Mouse (Mus musculus) stomach, embryonic 16.5 days (tissue): Measurements from ENCODE around the gene Mex3a. TPM values are rescaled to one million over a fixed set of nuclear protein-coding genes. Genes with fewer than 3 reads are reported as not detected.
"Not testable (repeated sequence)": the region's sequence is repeated elsewhere in the genome, so short reads cannot be mapped to it uniquely, and the experiment has no call there.

Experiments
- ATAC-seq: fragments of 200-750 bp; cut with Nextera tagmentation; 2 replicates; pipeline ENCODE4 v1.8.0; 2017; ENCODE audit warnings: moderate number of reproducible peaks, moderate TSS enrichment; ENCODE audit not compliant: insufficient read depth, low FRiP score
- H3K27ac ChIP-seq: fragments of 300-500 bp; sonication (generic); 2 replicates; pipeline ENCODE4 v1.5.1; 2014; ENCODE audit warnings: low read length
- H3K27me3 ChIP-seq: fragments of 300-500 bp; sonication (generic); 2 replicates; pipeline ENCODE4 v1.6.1; 2014; ENCODE audit warnings: low read length, control low read depth, mixed read lengths; ENCODE audit not compliant: control insufficient read depth, insufficient read depth
- H3K36me3 ChIP-seq: fragments of 300-500 bp; sonication (generic); 2 replicates; pipeline ENCODE4 v1.6.1; 2014; ENCODE audit warnings: low read length; ENCODE audit not compliant: control insufficient read depth, insufficient read depth
- H3K4me1 ChIP-seq: fragments of 300-500 bp; sonication (generic); 2 replicates; pipeline ENCODE4 v1.6.1; 2014; ENCODE audit warnings: low read length, control low read depth, mixed read lengths; ENCODE audit not compliant: control insufficient read depth, insufficient read depth
- H3K4me2 ChIP-seq: fragments of 300-500 bp; sonication (generic); 2 replicates; pipeline ENCODE4 v1.6.1; 2014; ENCODE audit warnings: low read depth, low read length, mixed read lengths
- H3K4me3 ChIP-seq: fragments of 300-500 bp; sonication (generic); replicated peaks from 2 replicates; pipeline ENCODE4 v1.5.1; 2014; ENCODE audit warnings: mild to moderate bottlenecking, low read length
- H3K9ac ChIP-seq: fragments of 300-500 bp; sonication (generic); 2 replicates; pipeline ENCODE4 v1.6.1; 2014; ENCODE audit warnings: low read length
- H3K9me3 ChIP-seq: fragments of 300-500 bp; sonication (generic); replicated peaks from 2 replicates; pipeline ENCODE4 v1.6.1; 2016; ENCODE audit warnings: low read length, control low read depth; ENCODE audit not compliant: control insufficient read depth
- WGBS: fragments of 180-500 bp; shearing (Covaris S2); extraction: QIAGEN DNeasy Blood & Tissue Kit; methylation state at CpG from one replicate; pipeline ENCODE4 v1.1.7; 2014; 5-methylcytosine and 5-hydroxymethylcytosine counted together
- polyA plus RNA-seq: library from polyadenylated mRNA; unstranded; fragments of >200 nt; fragmentation: Nextera tagmentation; extraction: Ambion mirVana; gene quantifications from 2 replicates; pipeline ENCODE4 v1.2.1, GENCODE M21; 2015

The Mex3a gene
- polyA plus RNA-seq, 1 experiment from 2014 or later: 11.4 TPM

DNA sequence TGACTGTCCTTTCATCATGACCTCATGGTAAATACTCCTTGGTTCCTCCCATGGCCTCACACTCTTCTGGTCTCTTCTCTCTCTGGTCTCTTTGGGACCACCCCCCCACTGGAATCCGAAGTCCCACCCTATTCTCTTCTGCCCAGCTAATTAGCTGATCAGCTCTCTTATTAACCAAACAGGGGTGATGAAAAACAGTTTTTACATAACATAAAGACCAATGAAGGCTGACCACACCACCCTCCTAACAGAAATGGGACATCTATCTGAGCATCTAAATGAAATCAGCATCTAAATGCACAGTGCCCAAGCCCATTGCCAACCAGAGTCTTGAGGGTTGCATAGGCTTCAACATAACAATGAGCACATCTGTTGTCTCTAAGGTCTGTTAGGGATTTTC lies 39.7 kb downstream of the Mex3a start:
- no peak for ATAC-seq
- no peaks in the 10 kb centered on the region for H3K9me3 ChIP-seq
- no peak overlapping the region for H3K9ac ChIP-seq
- 89% methylated on average over 1 of the region's 1 CpGs for WGBS
- peaks cover 21% of the 10 kb centered on the region for H3K36me3 ChIP-seq
- no peak overlapping the region for H3K4me3 ChIP-seq
- H3K4me1 ChIP-seq: no peaks in the 10 kb centered on the region
- H3K27ac ChIP-seq: no peak overlapping the region
- no peaks in the 10 kb centered on the region for H3K27me3 ChIP-seq
- H3K4me2 ChIP-seq: no peak overlapping the region

DNA sequence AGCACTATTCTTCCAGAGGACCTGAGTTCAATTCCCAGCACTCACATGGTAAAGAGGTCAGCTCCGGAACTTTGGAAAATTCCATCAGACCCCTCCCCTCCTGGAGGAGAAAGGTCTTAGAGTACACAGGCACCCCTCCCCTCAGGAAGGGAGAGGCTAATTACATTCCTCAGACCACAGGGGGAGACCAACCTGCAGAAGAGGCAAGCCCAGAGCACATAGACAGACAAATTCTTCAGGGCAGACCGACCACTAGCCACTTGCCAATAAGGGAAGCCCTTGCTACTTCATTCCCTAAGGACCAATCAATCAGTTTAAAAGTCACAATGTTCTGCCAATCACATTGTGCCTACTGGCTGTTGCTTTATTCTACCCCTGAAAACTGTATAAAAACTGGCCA lies 40.6 kb downstream of the Mex3a start:
- Histone ChIP-seq H3K4me1 (no peaks in the 10 kb centered on the region), H3K36me3 (peaks cover 14% of the 10 kb centered on the region), H3K27ac (no peak overlapping the region), H3K27me3 (no peaks in the 10 kb centered on the region), H3K4me2 (no peak overlapping the region), H3K4me3 (no peak overlapping the region), H3K9me3 (no peaks in the 10 kb centered on the region), H3K9ac (no peak overlapping the region)
- ATAC-seq: no peak
- WGBS: 62% methylated on average over 2 of the region's 2 CpGs

DNA sequence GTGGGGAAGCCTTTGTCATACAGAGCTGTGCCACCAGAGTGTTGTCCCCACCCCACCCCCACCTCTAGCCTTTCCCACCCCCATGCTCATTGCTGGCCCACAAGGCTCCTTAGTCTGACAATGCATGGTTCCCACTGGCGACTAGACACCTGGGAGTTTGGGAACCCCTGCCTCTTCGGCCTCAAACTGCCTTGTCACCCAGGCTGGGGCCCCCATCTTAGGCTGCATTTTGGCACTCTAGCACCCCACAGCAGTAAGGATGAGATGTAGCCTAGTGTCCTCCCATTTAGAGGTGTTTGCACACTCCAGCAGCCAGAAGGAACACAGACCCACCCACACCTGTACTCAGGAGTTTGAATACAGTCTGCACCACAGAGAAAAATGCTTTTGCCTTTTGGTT lies 41.6 kb downstream of the Mex3a start:
- WGBS: 83% methylated on average over 2 of the region's 2 CpGs
- no peak overlapping the region for H3K9ac ChIP-seq
- no peak for ATAC-seq
- no peak overlapping the region for H3K4me2 ChIP-seq
- H3K4me3 ChIP-seq: no peak overlapping the region
- H3K27me3 ChIP-seq: no peaks in the 10 kb centered on the region
- peaks cover 5% of the 10 kb centered on the region; the same call in 1 of the 2 replicates for H3K36me3 ChIP-seq
- H3K27ac ChIP-seq: no peak overlapping the region
- no peaks in the 10 kb centered on the region for H3K9me3 ChIP-seq
- 0 out of 2 replicates have a peak, but pooled peaks cover under 1% of the 10 kb centered on the region for H3K4me1 ChIP-seq

GRCm38 (mm10) chr3:88575540-88575939 lies 43.3 kb downstream of the Mex3a start, which contains the start of gene Ssr2:
Gene Ssr2 (plus strand): TSS chr3:88575876.
- Histone ChIP-seq H3K4me2 (no peak within 1 kb of the TSS), H3K4me1 (peaks cover 10% of the 10 kb centered on the region), H3K9ac (no peak within 1 kb of the TSS), H3K27me3 (no peaks in the 10 kb centered on the region), H3K9me3 (no peaks in the 10 kb centered on the region), H3K36me3 (no peaks in the 10 kb centered on the region), H3K27ac (no peak within 1 kb of the TSS), H3K4me3 (no peak within 1 kb of the TSS)
- 87% methylated on average over 3 of the region's 3 CpGs for WGBS
- ATAC-seq: no peak

GRCm38 (mm10) chr3:88577846-88578245 lies 45.7 kb downstream of the Mex3a start:
- H3K27ac ChIP-seq, H3K9ac ChIP-seq, H3K4me3 ChIP-seq, H3K9me3 ChIP-seq, H3K27me3 ChIP-seq, H3K4me2 ChIP-seq, ATAC-seq, H3K36me3 ChIP-seq: not testable (repeated sequence)
- WGBS: 81% methylated on average over 5 of the region's 5 CpGs
- H3K4me1 ChIP-seq: peaks cover 16% of the 10 kb centered on the region

- Histone ChIP-seq H3K9me3 (no peaks in the 10 kb centered on the region), H3K4me3 (peak overlapping the region; percentile 99), H3K4me2 (peak overlapping the region; percentile 44), H3K27me3 (no peaks in the 10 kb centered on the region), H3K36me3 (peaks cover 10% of the 10 kb centered on the region; the same call in 1 of the 2 replicates), H3K27ac (no peak overlapping the region), H3K4me1 (peaks cover 16% of the 10 kb centered on the region), H3K9ac (peak overlapping the region; percentile 98)
- 43% methylated on average over 8 of the region's 8 CpGs for WGBS
- ATAC-seq: 0 out of 2 replicates have a peak, but pooled peaks have one; percentile 15
Measured at GRCm38 (mm10) chr3:88578498-88579424, 46.6 kb downstream of the Mex3a start.

DNA sequence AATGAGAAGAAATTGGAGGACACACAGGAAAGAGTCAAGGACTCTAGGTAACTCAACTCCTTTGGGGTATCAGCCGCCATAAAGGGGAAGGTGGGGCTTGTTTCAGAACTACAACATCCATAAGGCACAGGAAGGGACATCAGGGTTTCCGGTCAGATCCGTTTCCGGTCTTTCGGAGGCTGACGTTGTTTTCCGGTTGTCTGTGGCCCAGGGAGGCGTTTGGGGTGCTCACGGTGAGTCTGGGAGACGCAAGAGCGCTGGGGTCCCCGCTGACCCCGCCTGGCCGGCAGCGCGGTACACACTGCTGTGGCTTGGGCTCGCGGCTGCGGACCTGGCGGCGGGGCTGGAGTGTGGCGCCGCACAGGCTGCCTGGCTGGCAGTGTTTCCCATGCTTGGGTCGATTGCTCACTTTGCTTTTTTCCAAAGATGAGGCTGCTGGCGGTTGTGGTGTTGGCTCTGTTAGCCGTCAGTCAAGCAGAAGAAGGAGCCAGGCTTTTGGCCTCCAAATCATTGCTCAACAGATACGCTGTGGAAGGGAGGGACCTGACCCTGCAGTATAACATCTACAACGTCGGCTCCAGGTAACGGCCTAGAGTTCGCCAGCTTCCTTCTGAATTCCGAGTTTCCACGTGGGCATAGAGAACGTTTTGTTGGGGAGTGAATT lies 47.4 kb downstream of the Mex3a start:
- peak overlapping the region; percentile 98 for H3K9ac ChIP-seq
- H3K27ac ChIP-seq: peak overlapping the region; percentile 68
- H3K9me3 ChIP-seq: no peaks in the 10 kb centered on the region
- WGBS: under 1% methylated on average over 34 of the region's 34 CpGs
- H3K4me1 ChIP-seq: peaks cover 16% of the 10 kb centered on the region
- H3K27me3 ChIP-seq: no peaks in the 10 kb centered on the region
- peaks cover 11% of the 10 kb centered on the region; the same call in 1 of the 2 replicates for H3K36me3 ChIP-seq
- H3K4me3 ChIP-seq: peak overlapping the region; percentile 99
- H3K4me2 ChIP-seq: peak overlapping the region; percentile 90
- peak; percentile 89 for ATAC-seq

- Histone ChIP-seq H3K4me2 (no peak overlapping the region), H3K27ac (no peak overlapping the region), H3K4me3 (no peak overlapping the region), H3K27me3 (no peaks in the 10 kb centered on the region), H3K9me3 (no peaks in the 10 kb centered on the region), H3K9ac (no peak overlapping the region), H3K36me3 (peaks cover 20% of the 10 kb centered on the region; the same call in 1 of the 2 replicates), H3K4me1 (peaks cover 4% of the 10 kb centered on the region)
- ATAC-seq: no peak
- WGBS: 84% methylated on average over 6 of the region's 6 CpGs
Measured at GRCm38 (mm10) chr3:88585769-88586168, 53.6 kb downstream of the Mex3a start.

- Histone ChIP-seq H3K4me3 (no peak overlapping the region), H3K4me1 (no peaks in the 10 kb centered on the region; the same call in 1 of the 2 replicates), H3K9ac (no peak overlapping the region), H3K4me2 (no peak overlapping the region), H3K27me3 (no peaks in the 10 kb centered on the region), H3K9me3 (no peaks in the 10 kb centered on the region), H3K27ac (no peak overlapping the region), H3K36me3 (peaks cover 17% of the 10 kb centered on the region; the same call in 1 of the 2 replicates)
- 93% methylated on average over 5 of the region's 5 CpGs for WGBS
- ATAC-seq: no peak
Measured at GRCm38 (mm10) chr3:88586640-88587039, 54.4 kb downstream of the Mex3a start.
